Mouse (Mus musculus) heart, embryonic 14.5 days (tissue): Measurements from ENCODE around the gene Vgll2. TPM values are rescaled to one million over a fixed set of nuclear protein-coding genes. Genes with fewer than 3 reads are reported as not detected.
A peak's percentile ranks its signal among the peaks of the same experiment; 100 is the strongest.

ENCODE experiments used
- ATAC-seq: fragments of 200-750 bp; cut with Nextera tagmentation; 2 replicates; pipeline ENCODE4 v1.8.0; 2017; ENCODE audit warnings: low read depth, moderate TSS enrichment; ENCODE audit not compliant: insufficient number of reproducible peaks, insufficient read depth, low FRiP score
- H3K27ac ChIP-seq, 2 experiments: fragments of 200-500 bp in 1 of 2; fragments of 300-500 bp in 1 of 2; sonication (generic) in 1 of 2; replicated peaks in 1 of 2; 2 replicates each; pipeline ENCODE4 v1.5.1; 2012 to 2014; ENCODE audit warnings: low read depth in 2 of 2, low read length in 2 of 2, control low read depth in 1 of 2, mild to moderate bottlenecking in 1 of 2, mixed read lengths in 1 of 2; ENCODE audit not compliant: control insufficient read depth in 1 of 2, insufficient read depth in 1 of 2
- H3K27me3 ChIP-seq: fragments of 300-500 bp; sonication (generic); 2 replicates; pipeline ENCODE4 v1.6.1; 2014; ENCODE audit warnings: mild to moderate bottlenecking, low read length, control low read depth; ENCODE audit not compliant: control insufficient read depth, insufficient read depth
- H3K36me3 ChIP-seq: fragments of 300-500 bp; sonication (generic); 2 replicates; pipeline ENCODE4 v1.6.1; 2014; ENCODE audit warnings: mild to moderate bottlenecking, control low read depth, low read length, mixed read lengths; ENCODE audit not compliant: control insufficient read depth, insufficient read depth
- H3K4me1 ChIP-seq, 2 experiments: fragments of 200-500 bp in 1 of 2; fragments of 300-500 bp in 1 of 2; sonication (generic) in 1 of 2; 2 replicates each; pipeline ENCODE4 v1.6.1; 2012 to 2014; ENCODE audit warnings: low read length in 2 of 2, control low read depth in 1 of 2, mixed read lengths in 1 of 2; ENCODE audit not compliant: control insufficient read depth in 2 of 2, insufficient read depth in 2 of 2
- H3K4me2 ChIP-seq: fragments of 300-500 bp; sonication (generic); 2 replicates; pipeline ENCODE4 v1.6.1; 2014; ENCODE audit warnings: mild to moderate bottlenecking, low read length
- H3K4me3 ChIP-seq, 2 experiments: fragments of 200-500 bp in 1 of 2; fragments of 300-500 bp in 1 of 2; sonication (generic) in 1 of 2; 2 replicates each; pipeline ENCODE4 v1.5.1; 2012 to 2014; ENCODE audit warnings: low read length in 2 of 2, mild to moderate bottlenecking in 2 of 2, control low read depth in 1 of 2, low read depth in 1 of 2, moderate library complexity in 1 of 2; ENCODE audit not compliant: control insufficient read depth in 1 of 2, insufficient read depth in 1 of 2
- H3K9ac ChIP-seq: fragments of 300-500 bp; sonication (generic); 2 replicates; pipeline ENCODE4 v1.6.1; 2014; ENCODE audit warnings: mild to moderate bottlenecking, low read length
- H3K9me3 ChIP-seq: fragments of 300-500 bp; sonication (generic); 2 replicates; pipeline ENCODE4 v1.6.1; 2016; ENCODE audit warnings: low read length, control low read depth; ENCODE audit not compliant: control insufficient read depth
- WGBS: fragments of 180-500 bp; shearing (Covaris S2); extraction: QIAGEN DNeasy Blood & Tissue Kit; methylation state at CpG from one replicate; pipeline ENCODE4 v1.1.7; 2014; 5-methylcytosine and 5-hydroxymethylcytosine counted together
- polyA plus RNA-seq: library from polyadenylated mRNA; unstranded; fragments of >200 nt; fragmentation: Nextera tagmentation; extraction: Ambion mirVana; gene quantifications from 2 replicates; pipeline ENCODE4 v1.2.1, GENCODE M21; 2014

Vgll2 gene
- polyA plus RNA-seq, 1 experiment from 2014 or later: not detected

- no peak overlapping the region for H3K9ac ChIP-seq
- ATAC-seq: no peak
These were observed 437 bp upstream of the Vgll2 start for GRCm38 (mm10) chr10:52021736-52022394.

GRCm38 (mm10) chr10:52023213-52024052 lies 1.1 kb downstream of the Vgll2 start:
- no peak overlapping the region for H3K27ac ChIP-seq
- H3K27me3 ChIP-seq: peaks cover 88% of the 10 kb centered on the region
- peak overlapping the region in 1 of 2 experiments; percentile 51; a peak in 1 of 4 replicates for H3K4me3 ChIP-seq
- peaks cover 12 to 16% of the 10 kb centered on the region in 2 experiments for H3K4me1 ChIP-seq
- H3K36me3 ChIP-seq: no peaks in the 10 kb centered on the region
- no peaks in the 10 kb centered on the region for H3K9me3 ChIP-seq
- whole genome bisulfite sequencing: 6% methylated on average over 17 of the region's 17 CpGs
- peak overlapping the region; percentile 92 for H3K4me2 ChIP-seq
- H3K9ac ChIP-seq: no peak overlapping the region
- no peak for ATAC-seq

More at GRCm38 (mm10) chr10:52021736-52022394, 437 bp upstream of the Vgll2 start:
- Histone ChIP-seq H3K4me1 (peaks cover 8 to 12% of the 10 kb centered on the region in 2 experiments; a peak in 3 of 4 replicates), H3K36me3 (no peaks in the 10 kb centered on the region), H3K4me3 (peak overlapping the region; percentile 20 to 51; a peak in 3 of 4 replicates), H3K27me3 (peaks cover 72% of the 10 kb centered on the region), H3K27ac (no peak overlapping the region), H3K4me2 (peak overlapping the region; percentile 92), H3K9me3 (no peaks in the 10 kb centered on the region)
- WGBS: under 1% methylated on average over 14 of the region's 15 CpGs

GRCm38 (mm10) chr10:52024053-52024410 lies 1.7 kb downstream of the Vgll2 start:
- 19% methylated on average over 2 of the region's 2 CpGs for WGBS
- no peak for ATAC-seq

GRCm38 (mm10) chr10:52025291-52025690 lies 3.0 kb downstream of the Vgll2 start:
- H3K9ac ChIP-seq: no peak overlapping the region
- peaks cover 12 to 16% of the 10 kb centered on the region in 2 experiments for H3K4me1 ChIP-seq
- H3K9me3 ChIP-seq: no peaks in the 10 kb centered on the region
- 0% methylated on average over 1 of the region's 1 CpGs for WGBS
- H3K27me3 ChIP-seq: peaks cover 98% of the 10 kb centered on the region
- no peak for ATAC-seq
- H3K27ac ChIP-seq: no peak overlapping the region
- no peaks in the 10 kb centered on the region for H3K36me3 ChIP-seq
- H3K4me2 ChIP-seq: no peak overlapping the region
- no peak overlapping the region for H3K4me3 ChIP-seq

More at GRCm38 (mm10) chr10:52024053-52024410, 1.7 kb downstream of the Vgll2 start:
- Histone ChIP-seq H3K4me1 (peaks cover 12 to 16% of the 10 kb centered on the region in 2 experiments), H3K27me3 (peaks cover 94% of the 10 kb centered on the region), H3K4me3 (no peak overlapping the region), H3K9me3 (no peaks in the 10 kb centered on the region), H3K9ac (no peak overlapping the region), H3K36me3 (no peaks in the 10 kb centered on the region), H3K4me2 (no peak overlapping the region), H3K27ac (no peak overlapping the region)

- Histone ChIP-seq H3K36me3 (no peaks in the 10 kb centered on the region), H3K4me1 (peaks cover 12 to 16% of the 10 kb centered on the region in 2 experiments), H3K9ac (no peak overlapping the region), H3K27me3 (peaks cover 97% of the 10 kb centered on the region), H3K4me2 (no peak overlapping the region), H3K4me3 (no peak overlapping the region), H3K27ac (no peak overlapping the region), H3K9me3 (no peaks in the 10 kb centered on the region)
- 17% methylated on average over 7 of the region's 7 CpGs for WGBS
- no peak for ATAC-seq
These were observed 3.5 kb downstream of the Vgll2 start for GRCm38 (mm10) chr10:52025821-52026220.

GRCm38 (mm10) chr10:52027161-52028035 lies 5.1 kb downstream of the Vgll2 start:
- H3K9me3 ChIP-seq: no peaks in the 10 kb centered on the region
- H3K27me3 ChIP-seq: peaks cover 98% of the 10 kb centered on the region
- H3K4me1 ChIP-seq: peaks cover 9 to 13% of the 10 kb centered on the region in 2 experiments
- peak; percentile 31; the same call in 1 of the 2 replicates for ATAC-seq
- peak overlapping the region; percentile 38 to 42 for H3K4me3 ChIP-seq
- H3K36me3 ChIP-seq: no peaks in the 10 kb centered on the region
- H3K4me2 ChIP-seq: peak overlapping the region; percentile 79
- H3K9ac ChIP-seq: no peak overlapping the region; the same call in 1 of the 2 replicates
- WGBS: 1% methylated on average over 62 of the region's 68 CpGs
- no peak overlapping the region for H3K27ac ChIP-seq
